Mouse (Mus musculus) liver, postnatal 0 days (tissue): ENCODE results near the gene Pabpn1l. TPM values are rescaled to one million over a fixed set of nuclear protein-coding genes. Genes with fewer than 3 reads are reported as not detected.

Source experiments
- ATAC-seq: fragments of 200-750 bp; cut with Nextera tagmentation; 2 replicates; pipeline ENCODE4 v1.8.0; 2017; ENCODE audit warnings: mild to moderate bottlenecking, moderate library complexity
- DNase-seq: peaks from one replicate; pipeline ENCODE4 v3.0.0-alpha.2; 2016
- H3K27ac ChIP-seq: fragments of 300-500 bp; sonication (generic); 2 replicates; pipeline ENCODE4 v1.5.1; 2014; ENCODE audit warnings: antibody characterized with exemption, moderate library complexity, mild to moderate bottlenecking, low read depth
- H3K27me3 ChIP-seq: fragments of 300-500 bp; sonication (generic); 2 replicates; pipeline ENCODE4 v1.6.1; 2014; ENCODE audit warnings: low read length, control low read depth, mixed read lengths; ENCODE audit not compliant: insufficient read depth
- H3K36me3 ChIP-seq: fragments of 300-500 bp; sonication (generic); replicated peaks from 2 replicates; pipeline ENCODE4 v1.6.1; 2014; ENCODE audit warnings: mild to moderate bottlenecking, control low read depth, low read length, moderate library complexity, mixed read lengths; ENCODE audit not compliant: insufficient read depth
- H3K4me1 ChIP-seq: fragments of 300-500 bp; sonication (generic); 2 replicates; pipeline ENCODE4 v1.6.1; 2014; ENCODE audit warnings: antibody characterized with exemption, mild to moderate bottlenecking, control low read depth; ENCODE audit not compliant: insufficient read depth
- H3K4me2 ChIP-seq: fragments of 300-500 bp; sonication (generic); 2 replicates; pipeline ENCODE4 v1.6.1; 2014; ENCODE audit warnings: low read depth, mild to moderate bottlenecking, low read length, moderate library complexity, mixed read lengths
- H3K4me3 ChIP-seq: fragments of 300-500 bp; sonication (generic); 2 replicates; pipeline ENCODE4 v1.5.1; 2014; ENCODE audit warnings: low read depth, low read length
- H3K9ac ChIP-seq: fragments of 300-500 bp; sonication (generic); replicated peaks from 2 replicates; pipeline ENCODE4 v1.6.1; 2014; ENCODE audit warnings: mild to moderate bottlenecking, moderate library complexity
- H3K9me3 ChIP-seq: fragments of 300-500 bp; sonication (generic); 2 replicates; pipeline ENCODE4 v1.6.1; 2016; ENCODE audit warnings: mild to moderate bottlenecking, control low read depth, low read length, mixed read lengths
- CTCF ChIP-seq: sonication (generic); IDR thresholded peaks from 2 replicates; pipeline ENCODE4 v1.5.1; 2016; ENCODE audit warnings: antibody characterized with exemption, low read depth
- EP300 ChIP-seq: IDR thresholded peaks from 2 replicates; pipeline ENCODE4 v1.6.1; 2016; ENCODE audit warnings: antibody characterized with exemption, low read depth, mild to moderate bottlenecking
- WGBS: fragments of 180-500 bp; shearing (Covaris S2); extraction: QIAGEN DNeasy Blood & Tissue Kit; methylation state at CpG from one replicate; pipeline ENCODE4 v1.1.7; 2014; ENCODE audit not compliant: insufficient replicate concordance; 5-methylcytosine and 5-hydroxymethylcytosine counted together
- polyA plus RNA-seq: library from polyadenylated mRNA; unstranded; fragments of >200 nt; fragmentation: Nextera tagmentation; extraction: Ambion mirVana; gene quantifications from 2 replicates; pipeline ENCODE4 v1.2.1, GENCODE M21; 2015

Pabpn1l gene
- polyA plus RNA-seq, 1 experiment from 2014 or later, result not detected

DNA sequence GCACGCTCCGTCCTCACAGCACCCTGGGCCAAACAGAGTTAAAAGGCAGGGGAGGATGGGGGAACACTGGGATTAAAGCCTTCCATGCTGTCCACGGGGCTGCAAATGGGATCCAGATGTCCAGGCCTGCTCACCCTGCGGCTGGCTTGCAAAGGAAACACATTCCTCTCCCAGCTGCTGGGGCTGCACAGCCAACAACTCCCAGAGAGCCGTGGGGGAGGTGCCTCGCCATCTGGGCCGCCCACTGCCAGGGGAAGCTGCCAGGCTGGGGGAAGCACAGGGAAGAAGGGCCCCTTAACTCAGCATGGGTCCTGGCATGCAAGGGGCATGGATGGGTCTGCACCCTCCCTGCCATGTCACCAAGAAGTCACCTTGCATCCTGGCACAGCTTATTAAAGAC, 38.6 kb upstream of the Pabpn1l start:
- H3K9me3 ChIP-seq, result no peaks in the 10 kb centered on the region
- no peak overlapping the region for H3K4me2 ChIP-seq
- peaks cover 17% of the 10 kb centered on the region for H3K4me1 ChIP-seq
- 59% methylated on average over 7 of the region's 7 CpGs for WGBS
- DNase-seq, result no peak
- no peaks in the 10 kb centered on the region for H3K27me3 ChIP-seq
- no peak overlapping the region for H3K4me3 ChIP-seq
- no peaks in the 10 kb centered on the region for H3K36me3 ChIP-seq
- no peak for ATAC-seq
- no peak overlapping the region for H3K27ac ChIP-seq
- H3K9ac ChIP-seq, result no peak overlapping the region
- TF ChIP-seq CTCF, result no peak
- no peak for TF ChIP-seq EP300

DNA sequence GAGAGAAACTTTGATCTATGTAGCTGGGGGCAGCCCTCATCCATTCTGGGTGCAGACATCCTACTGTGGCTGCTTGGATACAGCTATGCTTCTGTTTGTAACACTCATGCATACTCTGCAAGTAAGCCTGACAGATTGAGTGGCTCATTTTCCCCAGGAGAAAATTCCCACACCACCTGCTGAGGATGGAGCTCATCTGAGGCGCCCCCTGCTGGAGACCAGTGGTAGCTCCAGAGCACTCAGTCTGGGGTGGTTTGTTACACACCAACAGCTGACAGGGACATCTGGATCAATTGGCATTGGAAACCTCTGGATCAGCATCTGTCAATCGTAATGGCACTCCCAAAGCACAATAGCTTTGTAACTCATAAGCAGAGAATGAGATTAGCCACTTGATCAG, 37.5 kb upstream of the Pabpn1l start:
- no peaks in the 10 kb centered on the region for H3K27me3 ChIP-seq
- no peak overlapping the region for H3K9ac ChIP-seq
- 48% methylated on average over 2 of the region's 2 CpGs for WGBS
- peak; percentile 56 for DNase-seq
- H3K27ac ChIP-seq, result no peak overlapping the region
- no peak overlapping the region for H3K4me3 ChIP-seq
- ATAC-seq, result no peak
- H3K36me3 ChIP-seq, result no peaks in the 10 kb centered on the region
- peaks cover 10% of the 10 kb centered on the region; the same call in 1 of the 2 replicates for H3K4me1 ChIP-seq
- TF ChIP-seq CTCF (peak; percentile 79), EP300 (no peak)
- no peak overlapping the region for H3K4me2 ChIP-seq
- H3K9me3 ChIP-seq, result no peaks in the 10 kb centered on the region

DNA sequence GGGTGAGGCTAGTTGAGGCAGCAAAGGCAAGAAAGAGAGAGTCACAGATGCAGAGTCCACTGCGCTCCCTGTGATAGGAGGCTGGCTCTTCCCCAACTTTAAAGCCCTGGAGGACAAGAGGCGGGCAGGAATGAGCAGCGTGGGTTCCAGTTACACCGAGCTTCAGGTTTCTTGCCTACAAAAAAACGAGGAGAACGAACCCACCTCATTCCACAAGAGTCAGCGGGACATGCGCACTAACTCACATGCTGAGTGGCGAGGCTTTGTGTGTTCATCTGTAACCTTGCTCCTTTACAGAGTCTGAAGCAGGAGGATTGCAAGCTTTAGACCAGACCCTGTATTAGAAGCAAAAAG, 36.2 kb upstream of the Pabpn1l start:
- no peak for TF ChIP-seq CTCF
- no peak for TF ChIP-seq EP300
- DNase-seq (no peak), ATAC-seq (no peak)
- Histone ChIP-seq H3K9ac (no peak overlapping the region), H3K36me3 (no peaks in the 10 kb centered on the region), H3K27me3 (no peaks in the 10 kb centered on the region), H3K4me2 (no peak overlapping the region), H3K4me1 (peaks cover 4% of the 10 kb centered on the region; the same call in 1 of the 2 replicates), H3K27ac (no peak overlapping the region), H3K9me3 (no peaks in the 10 kb centered on the region), H3K4me3 (no peak overlapping the region)
- WGBS, result 88% methylated on average over 9 of the region's 9 CpGs

DNA sequence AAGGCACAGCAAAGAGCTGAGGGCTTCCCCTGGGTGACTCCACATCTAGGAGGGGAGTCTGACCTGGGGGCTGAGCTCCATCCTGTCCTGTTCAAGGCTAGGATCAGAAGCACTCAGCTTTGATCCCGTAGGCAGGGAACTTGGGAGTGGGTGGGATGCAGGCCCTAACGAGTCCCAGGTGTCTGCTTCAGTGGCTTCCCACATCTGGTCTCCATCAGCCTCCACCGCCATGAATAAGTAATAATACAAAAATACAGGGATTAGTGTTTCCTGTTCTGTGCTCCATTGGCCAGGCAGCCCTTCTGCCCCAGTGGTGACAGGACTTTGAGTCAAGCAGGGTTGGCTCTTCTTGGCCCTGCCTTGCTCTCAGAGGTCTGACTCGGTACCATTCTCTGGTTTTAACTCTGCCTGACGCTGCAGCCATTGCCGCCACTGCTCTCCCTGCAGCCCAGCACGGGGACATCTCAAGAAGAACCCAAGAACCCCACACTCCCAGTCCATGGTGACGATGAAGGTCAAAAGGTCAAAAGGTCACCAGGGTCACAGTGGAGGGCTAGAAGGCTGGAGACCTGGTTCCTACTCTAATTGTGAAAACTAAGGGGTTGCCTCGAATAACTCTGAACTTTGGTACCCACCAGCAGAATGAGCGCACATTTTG, 35.7 kb upstream of the Pabpn1l start:
- TF ChIP-seq EP300 (no peak), CTCF (no peak)
- no peak overlapping the region for H3K9ac ChIP-seq
- no peak for DNase-seq

DNA sequence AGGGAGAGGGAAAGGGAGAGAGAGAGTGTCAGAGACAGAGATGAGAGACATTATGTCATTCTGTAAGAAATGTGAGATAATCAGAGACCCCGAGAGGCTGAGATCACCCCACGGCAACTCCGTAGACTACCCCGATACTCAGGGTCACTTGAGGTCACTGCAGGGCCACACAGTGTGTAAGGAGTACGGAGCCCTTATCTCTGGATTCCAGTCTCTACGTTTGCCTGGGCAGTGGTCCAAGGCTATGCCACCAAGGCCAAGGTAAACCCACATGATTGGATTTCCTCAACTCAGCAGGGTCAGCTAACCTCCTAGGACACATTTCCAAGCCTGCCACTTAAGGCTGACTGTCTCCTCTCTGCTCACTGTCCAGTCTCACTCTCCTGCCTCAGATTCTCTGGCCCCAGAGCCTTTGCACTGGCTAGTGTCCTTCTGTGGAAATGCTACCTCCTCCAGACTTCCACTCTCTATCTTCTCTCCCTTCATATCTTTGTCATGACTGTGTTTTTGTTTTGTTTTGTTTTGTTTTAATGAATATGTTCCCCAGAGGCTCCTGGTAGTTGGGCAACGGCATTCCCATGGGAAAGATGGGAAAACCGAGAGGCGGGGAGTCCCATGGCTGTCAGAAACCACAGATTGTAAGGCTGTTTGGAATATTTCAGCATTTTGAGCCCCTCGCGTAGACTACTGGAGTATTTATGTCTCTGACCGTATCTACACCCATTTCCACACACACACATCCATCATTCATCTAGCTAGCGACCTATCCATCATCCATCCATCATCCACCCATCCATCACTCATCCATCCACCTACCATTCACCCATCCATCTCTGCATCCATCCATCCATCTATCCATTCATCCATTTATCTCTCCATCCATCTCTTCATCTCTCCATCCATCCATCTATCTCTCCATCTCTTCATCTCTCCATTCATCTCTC, 33.8 kb upstream of the Pabpn1l start:
- 69% methylated on average over 13 of the region's 13 CpGs for WGBS

More for the DNA sequence above, 35.7 kb upstream of the Pabpn1l start:
- H3K4me2 ChIP-seq, result no peak overlapping the region
- no peaks in the 10 kb centered on the region for H3K27me3 ChIP-seq
- WGBS, result 79% methylated on average over 10 of the region's 10 CpGs
- no peak overlapping the region for H3K27ac ChIP-seq
- no peak for ATAC-seq
- no peak overlapping the region for H3K4me3 ChIP-seq
- no peaks in the 10 kb centered on the region for H3K9me3 ChIP-seq
- peaks cover 4% of the 10 kb centered on the region; the same call in 1 of the 2 replicates for H3K4me1 ChIP-seq
- no peaks in the 10 kb centered on the region for H3K36me3 ChIP-seq

DNA sequence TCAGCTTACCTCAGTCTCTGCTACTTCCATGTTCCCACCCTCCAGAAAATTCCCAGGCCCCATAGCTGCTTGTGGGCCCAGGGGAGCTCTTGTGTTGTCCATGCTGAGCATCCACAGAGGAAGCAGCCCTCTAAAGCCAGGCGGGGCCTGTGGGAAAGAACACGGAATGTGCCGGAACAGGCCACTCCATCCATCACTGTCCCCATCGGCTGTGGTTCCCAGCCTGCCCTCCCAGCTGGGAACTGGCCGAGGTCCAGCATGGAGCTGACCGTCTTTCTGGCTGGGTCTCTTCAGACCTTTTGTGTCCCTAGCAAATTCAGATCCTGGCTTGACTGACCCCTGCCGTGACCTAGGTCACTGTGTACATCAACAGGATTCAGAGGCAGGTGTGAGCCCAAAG, 32.2 kb upstream of the Pabpn1l start:
- Histone ChIP-seq H3K9ac (no peak overlapping the region), H3K9me3 (no peaks in the 10 kb centered on the region), H3K27me3 (no peaks in the 10 kb centered on the region), H3K4me1 (peaks cover 2% of the 10 kb centered on the region; the same call in 1 of the 2 replicates), H3K4me2 (no peak overlapping the region), H3K27ac (no peak overlapping the region), H3K4me3 (no peak overlapping the region), H3K36me3 (no peaks in the 10 kb centered on the region)
- WGBS, result 68% methylated on average over 7 of the region's 7 CpGs
- DNase-seq (no peak), ATAC-seq (no peak)
- no peak for TF ChIP-seq CTCF
- no peak for TF ChIP-seq EP300

More for the DNA sequence above, 33.8 kb upstream of the Pabpn1l start:
- Histone ChIP-seq H3K4me2 (no peak overlapping the region), H3K36me3 (no peaks in the 10 kb centered on the region), H3K27ac (no peak overlapping the region), H3K4me1 (peaks cover 4% of the 10 kb centered on the region; the same call in 1 of the 2 replicates), H3K9ac (no peak overlapping the region), H3K27me3 (no peaks in the 10 kb centered on the region), H3K4me3 (no peak overlapping the region), H3K9me3 (no peaks in the 10 kb centered on the region)
- TF ChIP-seq EP300 (no peak; the same call in 1 of the 2 replicates), CTCF (no peak)
- DNase-seq, result no peak
- peak; percentile 56 for ATAC-seq
